Mouse (Mus musculus) liver, postnatal 0 days (tissue): ENCODE measurements around the gene Cldn14. TPM values are rescaled to one million over a fixed set of nuclear protein-coding genes. Genes with fewer than 3 reads are reported as not detected.
"Not testable (repeated sequence)": the region's sequence is repeated elsewhere in the genome, so short reads cannot be mapped to it uniquely, and the experiment has no call there.

Source experiments
- ATAC-seq: fragments of 200-750 bp; cut with Nextera tagmentation; 2 replicates; pipeline ENCODE4 v1.8.0; 2017; ENCODE audit warnings: mild to moderate bottlenecking, moderate library complexity
- DNase-seq: peaks from one replicate; pipeline ENCODE4 v3.0.0-alpha.2; 2016
- H3K27ac ChIP-seq: fragments of 300-500 bp; sonication (generic); 2 replicates; pipeline ENCODE4 v1.5.1; 2014; ENCODE audit warnings: antibody characterized with exemption, moderate library complexity, mild to moderate bottlenecking, low read depth
- H3K27me3 ChIP-seq: fragments of 300-500 bp; sonication (generic); 2 replicates; pipeline ENCODE4 v1.6.1; 2014; ENCODE audit warnings: low read length, control low read depth, mixed read lengths; ENCODE audit not compliant: insufficient read depth
- H3K36me3 ChIP-seq: fragments of 300-500 bp; sonication (generic); replicated peaks from 2 replicates; pipeline ENCODE4 v1.6.1; 2014; ENCODE audit warnings: mild to moderate bottlenecking, control low read depth, low read length, moderate library complexity, mixed read lengths; ENCODE audit not compliant: insufficient read depth
- H3K4me1 ChIP-seq: fragments of 300-500 bp; sonication (generic); 2 replicates; pipeline ENCODE4 v1.6.1; 2014; ENCODE audit warnings: antibody characterized with exemption, mild to moderate bottlenecking, control low read depth; ENCODE audit not compliant: insufficient read depth
- H3K4me2 ChIP-seq: fragments of 300-500 bp; sonication (generic); 2 replicates; pipeline ENCODE4 v1.6.1; 2014; ENCODE audit warnings: low read depth, mild to moderate bottlenecking, low read length, moderate library complexity, mixed read lengths
- H3K4me3 ChIP-seq: fragments of 300-500 bp; sonication (generic); 2 replicates; pipeline ENCODE4 v1.5.1; 2014; ENCODE audit warnings: low read depth, low read length
- H3K9ac ChIP-seq: fragments of 300-500 bp; sonication (generic); replicated peaks from 2 replicates; pipeline ENCODE4 v1.6.1; 2014; ENCODE audit warnings: mild to moderate bottlenecking, moderate library complexity
- H3K9me3 ChIP-seq: fragments of 300-500 bp; sonication (generic); 2 replicates; pipeline ENCODE4 v1.6.1; 2016; ENCODE audit warnings: mild to moderate bottlenecking, control low read depth, low read length, mixed read lengths
- CTCF ChIP-seq: sonication (generic); IDR thresholded peaks from 2 replicates; pipeline ENCODE4 v1.5.1; 2016; ENCODE audit warnings: antibody characterized with exemption, low read depth
- EP300 ChIP-seq: IDR thresholded peaks from 2 replicates; pipeline ENCODE4 v1.6.1; 2016; ENCODE audit warnings: antibody characterized with exemption, low read depth, mild to moderate bottlenecking
- WGBS: fragments of 180-500 bp; shearing (Covaris S2); extraction: QIAGEN DNeasy Blood & Tissue Kit; methylation state at CpG from one replicate; pipeline ENCODE4 v1.1.7; 2014; ENCODE audit not compliant: insufficient replicate concordance; 5-methylcytosine and 5-hydroxymethylcytosine counted together
- polyA plus RNA-seq: library from polyadenylated mRNA; unstranded; fragments of >200 nt; fragmentation: Nextera tagmentation; extraction: Ambion mirVana; gene quantifications from 2 replicates; pipeline ENCODE4 v1.2.1, GENCODE M21; 2015

Gene Cldn14
- polyA plus RNA-seq, 1 experiment from 2014 or later = 8.6 TPM

GRCm38 (mm10) chr16:94001366-94001765, 7.3 kb downstream of the Cldn14 start:
- no peak for DNase-seq
- Histone ChIP-seq H3K4me2 (no peak overlapping the region), H3K9ac (no peak overlapping the region), H3K4me3 (no peak overlapping the region), H3K27ac (no peak overlapping the region), H3K27me3 (no peaks in the 10 kb centered on the region), H3K9me3 (no peaks in the 10 kb centered on the region), H3K4me1 (no peaks in the 10 kb centered on the region), H3K36me3 (no peaks in the 10 kb centered on the region)
- TF ChIP-seq EP300 = no peak
- TF ChIP-seq CTCF = no peak
- no peak for ATAC-seq
- WGBS = 82% methylated on average over 6 of the region's 6 CpGs

- 43% methylated on average over 5 of the region's 5 CpGs for WGBS
- Histone ChIP-seq H3K27me3 (no peaks in the 10 kb centered on the region), H3K4me3 (no peak overlapping the region), H3K4me1 (no peaks in the 10 kb centered on the region), H3K27ac (no peak overlapping the region), H3K4me2 (no peak overlapping the region), H3K9ac (no peak overlapping the region), H3K36me3 (no peaks in the 10 kb centered on the region), H3K9me3 (no peaks in the 10 kb centered on the region)
- no peak for TF ChIP-seq CTCF
- no peak for TF ChIP-seq EP300
- DNase-seq (no peak), ATAC-seq (no peak)
Measured at GRCm38 (mm10) chr16:93998895-93999294, 9.7 kb downstream of the Cldn14 start.

- no peaks in the 10 kb centered on the region for H3K4me1 ChIP-seq
- ATAC-seq (no peak), DNase-seq (no peak)
- H3K36me3 ChIP-seq = no peaks in the 10 kb centered on the region
- WGBS = 71% methylated on average over 9 of the region's 9 CpGs
- H3K4me2 ChIP-seq = no peak overlapping the region
- no peak overlapping the region for H3K9ac ChIP-seq
- H3K9me3 ChIP-seq = no peaks in the 10 kb centered on the region
- H3K27me3 ChIP-seq = no peaks in the 10 kb centered on the region
- H3K27ac ChIP-seq = no peak overlapping the region
- TF ChIP-seq CTCF (no peak), EP300 (no peak)
- no peak overlapping the region for H3K4me3 ChIP-seq
Measured at GRCm38 (mm10) chr16:93983576-93983975, 25.1 kb downstream of the Cldn14 start.

GRCm38 (mm10) chr16:93982341-93982740, 26.3 kb downstream of the Cldn14 start:
- ATAC-seq (no peak), DNase-seq (no peak)
- 66% methylated on average over 11 of the region's 11 CpGs for WGBS
- Histone ChIP-seq H3K4me3 (no peak overlapping the region), H3K36me3 (no peaks in the 10 kb centered on the region), H3K27ac (no peak overlapping the region), H3K27me3 (no peaks in the 10 kb centered on the region), H3K4me1 (no peaks in the 10 kb centered on the region), H3K9me3 (no peaks in the 10 kb centered on the region), H3K9ac (no peak overlapping the region), H3K4me2 (no peak overlapping the region)
- TF ChIP-seq EP300 = no peak
- TF ChIP-seq CTCF = no peak

DNA sequence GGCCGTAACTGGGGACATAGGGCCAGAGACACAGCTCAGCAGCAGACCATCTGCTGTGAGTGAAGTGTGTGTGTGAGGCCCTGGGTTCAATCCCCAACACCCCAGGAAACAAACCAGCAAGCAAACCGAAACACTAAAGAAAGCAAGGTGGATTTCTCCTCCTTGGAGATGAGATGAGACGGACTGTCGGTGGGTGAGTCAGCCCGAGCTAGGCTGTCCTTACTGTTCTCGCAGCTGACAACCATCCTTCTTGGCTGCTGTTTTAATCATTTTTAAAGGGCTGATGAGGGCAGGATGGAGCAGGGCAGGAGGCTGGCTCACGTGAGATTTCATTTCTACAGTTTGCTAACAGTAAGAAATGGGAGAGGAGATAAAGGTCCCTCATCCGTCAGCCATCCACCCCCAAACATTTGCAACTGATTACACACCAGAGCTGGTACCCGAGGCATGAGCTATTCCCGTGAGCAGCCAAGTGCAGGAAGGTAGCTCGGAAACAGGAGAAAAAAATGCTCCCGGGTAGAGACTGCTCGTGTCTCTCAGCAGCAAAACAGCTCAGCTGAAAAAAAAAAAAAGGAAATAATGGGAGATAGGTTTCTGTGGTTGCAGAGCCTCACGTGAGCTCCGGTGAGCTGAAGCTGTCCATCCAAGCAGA, 27.3 kb downstream of the Cldn14 start:
- Histone ChIP-seq H3K36me3 (no peaks in the 10 kb centered on the region), H3K27ac (no peak overlapping the region), H3K4me1 (no peaks in the 10 kb centered on the region), H3K9me3 (no peaks in the 10 kb centered on the region), H3K9ac (no peak overlapping the region), H3K4me2 (no peak overlapping the region), H3K4me3 (no peak overlapping the region), H3K27me3 (no peaks in the 10 kb centered on the region)
- ATAC-seq = no peak
- no peak for TF ChIP-seq CTCF
- no peak for TF ChIP-seq EP300
- 61% methylated on average over 15 of the region's 15 CpGs for WGBS
- DNase-seq = no peak

DNA sequence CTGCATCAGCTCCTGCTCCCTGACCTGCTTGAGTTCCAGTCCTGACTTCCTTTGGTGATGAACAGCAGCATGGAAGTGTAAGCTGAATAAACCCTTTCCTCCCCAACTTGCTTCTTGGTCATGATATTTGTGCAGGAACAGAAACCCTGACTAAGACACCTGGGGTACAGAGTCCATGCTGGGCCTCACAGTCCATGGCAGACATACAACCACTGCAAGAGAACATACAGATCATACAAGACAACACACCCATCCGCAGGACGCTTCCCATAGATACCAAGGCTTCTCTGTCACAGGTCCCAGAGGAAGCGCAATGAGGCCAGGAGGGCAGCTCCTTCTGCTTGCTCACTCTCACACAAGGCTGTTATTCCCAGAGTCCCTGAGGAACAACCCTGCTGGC, 28.3 kb downstream of the Cldn14 start:
- not testable (repeated sequence) for H3K27ac ChIP-seq
- WGBS = 73% methylated on average over 3 of the region's 3 CpGs

DNA sequence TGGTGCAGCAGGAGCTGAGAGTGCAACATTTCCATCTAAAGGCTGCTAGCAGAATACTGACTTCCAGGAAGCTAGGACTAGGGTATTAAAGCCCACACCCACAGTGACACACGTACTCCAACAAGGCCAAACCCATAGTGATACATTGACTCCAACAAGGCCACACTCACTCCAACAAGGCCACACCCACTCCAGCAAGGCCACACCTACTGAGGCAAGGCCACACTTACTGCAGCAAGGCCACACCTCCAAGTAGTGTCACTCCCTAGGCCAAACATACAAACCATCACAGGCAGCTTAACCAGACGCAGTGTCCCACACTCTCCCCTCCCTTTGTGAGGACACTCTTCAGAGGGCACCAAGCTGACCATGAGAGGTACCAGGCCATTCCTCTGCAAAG, 29.3 kb downstream of the Cldn14 start:
- Histone ChIP-seq H3K9me3 (no peaks in the 10 kb centered on the region), H3K4me3 (no peak overlapping the region), H3K9ac (no peak overlapping the region), H3K36me3 (no peaks in the 10 kb centered on the region), H3K4me1 (no peaks in the 10 kb centered on the region), H3K27ac (no peak overlapping the region), H3K4me2 (no peak overlapping the region), H3K27me3 (no peaks in the 10 kb centered on the region)
- ATAC-seq (no peak), DNase-seq (no peak)
- no peak for TF ChIP-seq EP300
- TF ChIP-seq CTCF = no peak
- WGBS = 64% methylated on average over 2 of the region's 2 CpGs

More for the DNA sequence above, 28.3 kb downstream of the Cldn14 start:
- not testable (repeated sequence) for H3K36me3 ChIP-seq, H3K4me3 ChIP-seq, DNase-seq, H3K27me3 ChIP-seq, H3K4me1 ChIP-seq, H3K9me3 ChIP-seq, H3K4me2 ChIP-seq, H3K9ac ChIP-seq, ATAC-seq
